In genomic region chr6:117788580-117789540, GRCm38 (mm10) we compare ENCODE assay signal across 14 mouse cellular contexts. TPM values are rescaled to one million over a fixed set of nuclear protein-coding genes. Genes with fewer than 3 reads are reported as not detected.
DNase-seq lines count a peak whose midpoint lies in the region; ATAC-seq lines count a peak whose summit lies in the region.
"Had no signal": no experiment of that assay in that cellular context is flagged by ENCODE, and none has a peak within 500 bp of the region (broad histone marks: within the 10 kb centered on the region; RNA-seq: fewer than 3 reads in every experiment).

No protein-coding gene starts in this region.

- H3K36me3 ChIP-seq in kidney, embryonic 15.5 days = no peaks in the 10 kb centered on the region
- no peaks in the 10 kb centered on the region for H3K36me3 ChIP-seq in midbrain, embryonic 13.5 days
- H3K36me3 ChIP-seq: embryonic facial prominence, embryonic 15.5 days; hindbrain, embryonic 10.5 days; midbrain, embryonic 10.5 days had no signal

- H3K4me1 ChIP-seq in kidney, embryonic 15.5 days = no peaks in the 10 kb centered on the region
- H3K4me1 ChIP-seq in midbrain, embryonic 13.5 days (replicated peaks) = no peaks in the 10 kb centered on the region
- H3K4me1 ChIP-seq: embryonic facial prominence, embryonic 15.5 days; hindbrain, embryonic 10.5 days; midbrain, embryonic 10.5 days had no signal

- no peak overlapping the region for H3K27ac ChIP-seq in kidney, embryonic 15.5 days
- no peak overlapping the region for H3K27ac ChIP-seq in midbrain, embryonic 13.5 days
- H3K27ac ChIP-seq: embryonic facial prominence, embryonic 15.5 days; hindbrain, embryonic 10.5 days; midbrain, embryonic 10.5 days had no signal

- no peak overlapping the region for H3K9ac ChIP-seq in kidney, embryonic 15.5 days
- H3K9ac ChIP-seq in midbrain, embryonic 13.5 days (replicated peaks) = no peak overlapping the region
- H3K9ac ChIP-seq: embryonic facial prominence, embryonic 15.5 days had no signal

- peak; percentile 16 to 22 for DNase-seq in kidney, adult 8-10 months
- DNase-seq in NIH3T3 (ENCODE audit: low read depth) (peak; percentile 38), ZHBTc4 (ENCODE audit: low read depth, low spot score) (peak; percentile 61)
- peak; percentile 64 to 73 for DNase-seq in kidney, postnatal 4 days
- DNase-seq in layer of hippocampus, adult 8-10 months (ENCODE audit: low spot score in 2 of 2) = no peak
- DNase-seq: cerebellum, postnatal 36 days; liver had no signal

- WGBS in kidney, embryonic 15.5 days = 64% methylated on average over 12 of the region's 12 CpGs
- WGBS in midbrain, embryonic 13.5 days = 89% methylated on average over 12 of the region's 12 CpGs

- H3K4me2 ChIP-seq in kidney, embryonic 15.5 days = no peak overlapping the region
- no peak overlapping the region for H3K4me2 ChIP-seq in midbrain, embryonic 13.5 days (replicated peaks)
- H3K4me2 ChIP-seq: embryonic facial prominence, embryonic 15.5 days had no signal

- H3K4me3 ChIP-seq in kidney, embryonic 15.5 days (replicated peaks) = no peak overlapping the region
- no peak overlapping the region for H3K4me3 ChIP-seq in midbrain, embryonic 13.5 days (replicated peaks)
- H3K4me3 ChIP-seq: embryonic facial prominence, embryonic 15.5 days; hindbrain, embryonic 10.5 days; midbrain, embryonic 10.5 days; myocyte had no signal

- no peak for ATAC-seq in kidney, embryonic 15.5 days (replicated peaks; ENCODE audit: low FRiP score)
- no peak for ATAC-seq in midbrain, embryonic 13.5 days
- ATAC-seq: forebrain, embryonic 14.5 days had no signal

- no peaks in the 10 kb centered on the region for H3K9me3 ChIP-seq in kidney, embryonic 15.5 days (replicated peaks)
- H3K9me3 ChIP-seq in midbrain, embryonic 13.5 days = no peaks in the 10 kb centered on the region
- H3K9me3 ChIP-seq: embryonic facial prominence, embryonic 15.5 days; hindbrain, embryonic 10.5 days; midbrain, embryonic 10.5 days had no signal

- H3K27me3 ChIP-seq in kidney, embryonic 15.5 days = no peaks in the 10 kb centered on the region
- H3K27me3 ChIP-seq in midbrain, embryonic 13.5 days = no peaks in the 10 kb centered on the region
- H3K27me3 ChIP-seq: embryonic facial prominence, embryonic 15.5 days had no signal

RNA-seq across cellular contexts. Expression of gene Zfp637, which starts 52.1 kb away (rescaled TPM):
- polyA plus RNA-seq in kidney, embryonic 15.5 days (2015; fragmentation: Nextera tagmentation; extraction: Ambion mirVana) = 99.7 and 102 TPM in 2 replicates
- polyA plus RNA-seq in midbrain, embryonic 13.5 days (2015; fragmentation: Nextera tagmentation; extraction: Ambion mirVana) = 147 and 153 TPM in 2 replicates
- total RNA-seq in layer of hippocampus, adult 8-10 months (2022) = 10 to 100 TPM; 48.0 to 51.4 (median 50.4) TPM

Comparison
In these comparisons a context has a peak if more than half of its experiments do, and no peak if none do; other contexts are left out.
1. DNase-seq: peak in kidney, adult 8-10 months (2 of 2), NIH3T3 (single experiment), ZHBTc4 (single experiment) and kidney, postnatal 4 days (2 of 2); none in layer of hippocampus, adult 8-10 months (0 of 2).